Mouse (Mus musculus): ENCODE results near the gene Sugct. TPM values are rescaled to one million over a fixed set of nuclear protein-coding genes. Genes with fewer than 3 reads are reported as not detected.
A peak's percentile ranks its signal among the peaks of the same experiment; 100 is the strongest.

Sugct gene
- total and polyA plus RNA-seq, 3 experiments = 1.0 to 3.0 TPM; not detected in 1

DNA sequence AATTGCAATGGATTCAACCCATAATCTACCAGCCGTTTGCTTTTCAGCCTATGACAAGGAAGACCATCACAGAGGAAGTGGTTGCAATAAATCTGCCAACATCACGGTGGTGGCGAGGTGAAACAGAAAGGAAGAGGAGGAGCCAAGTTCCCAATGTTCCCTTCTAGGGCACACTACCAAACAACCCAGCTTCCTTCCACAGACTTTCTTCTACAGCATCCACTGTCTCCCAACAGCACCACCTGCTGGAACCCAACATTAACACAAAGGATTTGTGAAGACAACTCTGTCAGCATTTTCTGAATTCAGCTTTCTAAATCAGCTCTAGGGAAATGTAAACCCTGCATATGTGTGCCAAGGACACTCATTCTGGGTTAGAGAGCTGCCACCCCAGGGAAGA, 666.8 kb downstream of the Sugct start:
- Histone ChIP-seq H3K79me2 (ENCODE audit: control insufficient read depth, insufficient read depth, low read length, poor library complexity) (no peaks in the 10 kb centered on the region), H3K9me3 (replicated peaks; ENCODE audit: insufficient read depth, low read length) (no peaks in the 10 kb centered on the region), H3K9ac (ENCODE audit: control insufficient read depth, low read depth, low read length, poor library complexity, severe bottlenecking) (no peak overlapping the region), H3K36me3 (ENCODE audit: control insufficient read depth in 1 of 2, insufficient read depth in 2 of 2, low read length in 2 of 2) (no peaks in the 10 kb centered on the region), H3K4me3 (ENCODE audit: control insufficient read depth in 1 of 2, insufficient read depth in 1 of 2, low read depth in 2 of 2, low read length in 2 of 2) (no peak overlapping the region), H3K27me3 (ENCODE audit: control insufficient read depth in 1 of 2, insufficient read depth in 2 of 2, low read length in 2 of 2) (no peaks in the 10 kb centered on the region), H3K4me1 (ENCODE audit: control insufficient read depth in 1 of 2, insufficient read depth in 2 of 2, low read length in 2 of 2) (no peaks in the 10 kb centered on the region), H3K27ac (ENCODE audit: control insufficient read depth, low read depth, low read length) (no peak overlapping the region)
- TF ChIP-seq POLR2AphosphoS2 (IDR thresholded peaks at IDR 0.05; ENCODE audit: low read length) (no peak), TCF12 (IDR thresholded peaks at IDR 0.05; ENCODE audit: low read depth, low read length) (no peak), MAX (IDR thresholded peaks at IDR 0.05; ENCODE audit: low read length) (no peak), POLR2AphosphoS5 (IDR thresholded peaks at IDR 0.05; ENCODE audit: borderline replicate concordance, low read depth, low read length) (no peak), MEF2A (IDR thresholded peaks at IDR 0.05; ENCODE audit: extremely low read depth, insufficient replicate concordance, low read depth, low read length, poor library complexity, severe bottlenecking) (no peak), NRF1 (IDR thresholded peaks at IDR 0.05; ENCODE audit: insufficient read depth, low read depth, low read length, poor library complexity, severe bottlenecking) (no peak), USF1 (IDR thresholded peaks at IDR 0.05; ENCODE audit: low read depth, low read length) (no peak), RCOR1 (IDR thresholded peaks at IDR 0.05; ENCODE audit: low read depth, low read length) (no peak), SMC3 (IDR thresholded peaks at IDR 0.05; ENCODE audit: low read depth, low read length) (peak; percentile 62), ELF1 (IDR thresholded peaks at IDR 0.05; ENCODE audit: low read depth, low read length) (no peak), E2F4 (IDR thresholded peaks at IDR 0.05; ENCODE audit: borderline replicate concordance, low read depth, low read length) (no peak), CHD2 (IDR thresholded peaks at IDR 0.05; ENCODE audit: low read length) (no peak), MAFK (IDR thresholded peaks at IDR 0.05; ENCODE audit: borderline replicate concordance, low read depth, low read length) (no peak), USF2 (IDR thresholded peaks at IDR 0.05; ENCODE audit: borderline replicate concordance in 1 of 2, insufficient read depth in 1 of 2, low read depth in 1 of 2, low read length in 2 of 2) (no peak), EP300 (IDR thresholded peaks at IDR 0.05; ENCODE audit: low read depth in 1 of 2, low read length in 2 of 2) (no peak), BHLHE40 (IDR thresholded peaks at IDR 0.05; ENCODE audit: borderline replicate concordance, low read depth, low read length) (no peak), NELFE (IDR thresholded peaks at IDR 0.05; ENCODE audit: low read depth, low read length) (no peak), RAD21 (IDR thresholded peaks at IDR 0.05; ENCODE audit: low read depth, low read length) (peak; percentile 43), ETS1 (IDR thresholded peaks at IDR 0.05; ENCODE audit: low read depth, low read length) (no peak), CTCF (IDR thresholded peaks at IDR 0.05 in 2 of 3, conservative IDR thresholded peaks at IDR 0.05 in 1 of 3; ENCODE audit: control insufficient read depth in 1 of 3, insufficient read depth in 1 of 3, low read depth in 2 of 3, low read length in 3 of 3, poor library complexity in 1 of 3, severe bottlenecking in 1 of 3) (peak in 2 of 3 experiments; percentile 44 to 47; a peak in 3 of 6 replicates), ZKSCAN1 (IDR thresholded peaks at IDR 0.05; ENCODE audit: low read depth, low read length) (no peak), MYB (IDR thresholded peaks at IDR 0.05; ENCODE audit: low read depth, low read length) (no peak)
- peak; percentile 53 for DNase-seq (ENCODE audit: low read depth, low spot score)
